Mouse (Mus musculus) WW6 (cell line): ENCODE results near the gene Lrrn4cl.
"Not testable (repeated sequence)": the region's sequence is repeated elsewhere in the genome, so short reads cannot be mapped to it uniquely, and the experiment has no call there.

Source experiments
- DNase-seq: peaks from one replicate; pipeline ENCODE4 v3.0.0-alpha.2; 2013; ENCODE audit warnings: low read depth, low spot score

Gene Lrrn4cl

DNA sequence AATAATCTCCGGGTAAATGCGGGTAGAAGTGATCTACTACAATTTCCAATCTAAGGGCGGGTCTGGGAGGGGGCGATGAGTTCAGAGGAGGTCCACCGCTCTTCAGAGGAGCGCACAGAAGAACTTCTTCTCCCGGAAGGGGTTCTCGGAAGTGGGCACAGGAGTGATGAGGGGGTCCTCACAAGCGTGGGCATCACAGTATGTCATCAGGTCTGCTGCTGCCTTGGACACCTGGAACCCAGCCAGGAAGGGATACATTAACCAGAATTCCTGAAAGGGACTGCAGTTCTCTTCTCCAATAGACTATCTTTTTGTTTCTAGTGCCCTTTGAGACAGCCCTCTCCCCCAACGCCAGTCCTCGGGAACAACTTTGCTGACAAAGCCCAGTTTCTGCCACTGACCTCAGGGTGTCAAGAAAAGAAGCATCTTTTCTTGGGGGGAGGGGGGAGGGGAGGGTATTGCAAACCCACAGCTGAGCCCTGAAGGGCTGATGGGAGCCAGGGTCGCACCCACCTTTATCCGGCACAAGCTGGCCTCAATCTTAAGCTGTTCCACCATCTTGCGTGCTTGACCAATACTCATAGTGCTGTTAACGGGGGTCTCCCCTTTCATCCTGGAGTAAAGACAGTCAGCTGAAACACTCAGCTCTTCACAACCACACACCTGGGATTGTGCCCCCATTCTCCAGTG lies 12.4 kb upstream of the Lrrn4cl start:
- no peak for DNase-seq

DNA sequence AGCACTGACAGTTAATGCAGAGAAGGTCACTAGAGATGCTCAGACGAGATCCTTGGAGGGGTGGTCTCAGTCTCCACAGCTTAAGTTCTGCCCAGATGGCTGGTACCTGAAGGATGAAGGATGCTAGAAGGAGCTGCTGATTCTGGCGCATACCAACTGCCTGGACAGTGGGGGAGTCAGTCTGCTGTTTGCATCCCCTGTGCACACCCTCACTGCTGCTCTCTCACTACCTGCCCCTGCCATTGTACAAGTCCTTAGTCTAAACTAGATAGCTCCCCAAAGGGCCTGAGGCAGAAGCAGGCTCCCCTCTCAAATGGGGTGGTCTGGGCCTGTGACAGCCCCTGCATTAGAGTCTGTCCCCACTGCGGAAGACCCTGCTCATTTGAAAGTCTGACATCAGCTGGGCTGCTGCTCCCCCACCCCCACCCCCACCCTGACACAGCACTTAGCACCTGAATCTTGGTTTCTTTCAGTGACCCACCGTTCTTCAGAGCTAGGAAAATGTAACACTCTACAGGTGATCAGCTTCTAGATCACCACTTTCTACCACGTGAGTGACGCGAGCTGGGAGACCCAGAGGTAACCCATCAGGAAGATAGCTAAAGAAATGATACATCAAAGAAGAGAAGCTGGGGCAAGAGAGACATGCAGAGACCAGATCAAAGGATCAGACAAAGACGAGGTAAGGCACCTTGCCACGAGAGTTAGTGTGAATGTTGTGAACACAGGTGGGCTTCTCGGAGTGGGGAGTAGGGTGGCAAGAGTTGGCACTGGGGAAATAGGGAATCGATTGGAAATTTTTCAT lies 11.3 kb upstream of the Lrrn4cl start, which contains the start of gene Gng3:
Gng3 (minus strand) TSS at position 92 of the 805 bp plus-strand sequence.
- DNase-seq = no peak

DNA sequence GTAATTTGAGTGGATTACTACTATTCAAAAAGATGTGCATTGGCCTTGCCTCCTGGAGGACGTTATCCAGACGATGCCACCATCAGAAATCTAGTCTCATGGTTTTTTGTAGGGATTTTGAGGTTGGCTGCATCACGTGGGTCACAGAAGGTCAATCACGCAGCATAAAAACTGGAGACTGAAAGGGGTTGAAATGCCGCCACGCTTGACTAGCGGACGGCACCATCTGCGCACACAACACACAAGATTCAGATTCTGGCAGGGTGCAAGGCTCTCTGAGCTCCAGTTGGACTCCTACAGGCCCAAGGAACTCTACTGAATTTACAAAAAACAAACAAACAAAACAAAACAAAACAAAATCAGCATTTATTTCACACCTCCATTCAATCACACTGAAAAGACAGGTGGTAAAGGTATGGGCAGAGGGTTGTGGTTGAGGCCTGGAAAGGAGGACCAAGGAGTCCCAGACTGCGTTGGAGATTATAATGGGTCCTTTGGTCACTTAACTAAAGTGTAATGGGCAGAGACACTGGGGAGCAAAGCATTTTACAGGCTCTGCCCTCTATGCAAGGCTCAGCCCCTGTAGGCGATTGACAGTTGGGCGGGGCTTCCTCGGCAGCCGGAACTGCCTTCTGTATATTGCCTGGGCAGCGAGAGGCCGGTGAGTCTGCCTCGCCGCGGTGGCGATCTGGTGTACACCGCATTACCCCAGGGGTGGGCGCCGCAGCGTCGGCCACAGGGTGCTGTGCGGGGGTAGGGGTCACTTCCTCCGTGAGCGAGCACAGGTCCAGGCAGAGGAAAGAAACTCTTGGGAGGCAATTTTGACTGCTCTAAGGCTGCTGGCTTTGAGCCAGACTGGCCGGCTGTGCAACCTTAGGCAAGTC lies 10.4 kb upstream of the Lrrn4cl start:
- no peak for DNase-seq

DNA sequence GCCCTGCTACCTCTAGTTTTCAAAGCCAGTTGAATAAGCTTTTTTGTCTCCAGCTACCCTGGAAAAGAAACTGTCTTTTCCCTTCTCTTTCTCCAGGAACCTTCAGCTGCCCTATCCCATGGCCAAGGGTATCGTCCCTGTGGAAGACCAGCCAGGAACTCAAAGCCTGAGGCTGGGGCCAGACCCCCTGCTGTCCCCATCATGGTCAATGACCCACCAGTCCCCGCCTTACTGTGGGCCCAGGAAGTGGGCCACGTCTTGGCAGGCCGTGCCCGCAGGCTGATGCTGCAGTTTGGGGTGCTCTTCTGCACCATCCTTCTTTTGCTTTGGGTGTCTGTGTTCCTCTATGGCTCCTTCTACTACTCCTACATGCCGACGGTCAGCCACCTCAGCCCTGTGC lies 9.6 kb upstream of the Lrrn4cl start:
- no peak for DNase-seq

DNA sequence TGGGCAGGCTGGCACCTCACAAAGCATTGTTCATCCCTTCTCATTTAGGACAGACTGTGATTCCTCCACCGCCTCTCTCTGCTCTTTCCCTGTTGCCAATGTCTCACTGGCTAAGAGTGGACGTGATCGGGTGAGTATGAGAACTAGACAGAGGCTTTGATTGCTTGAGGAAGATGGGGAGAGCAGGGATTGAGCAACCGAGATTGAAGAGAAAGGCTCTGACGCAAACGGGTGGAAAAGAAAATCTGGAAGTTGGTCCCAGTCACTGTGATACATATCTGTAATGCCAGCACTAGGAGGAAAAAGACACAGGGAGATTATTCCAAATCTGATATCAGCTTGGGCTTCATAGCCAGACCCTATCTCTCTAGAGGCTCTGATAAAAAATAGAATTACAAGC lies 7.6 kb upstream of the Lrrn4cl start:
- DNase-seq = no peak

DNA sequence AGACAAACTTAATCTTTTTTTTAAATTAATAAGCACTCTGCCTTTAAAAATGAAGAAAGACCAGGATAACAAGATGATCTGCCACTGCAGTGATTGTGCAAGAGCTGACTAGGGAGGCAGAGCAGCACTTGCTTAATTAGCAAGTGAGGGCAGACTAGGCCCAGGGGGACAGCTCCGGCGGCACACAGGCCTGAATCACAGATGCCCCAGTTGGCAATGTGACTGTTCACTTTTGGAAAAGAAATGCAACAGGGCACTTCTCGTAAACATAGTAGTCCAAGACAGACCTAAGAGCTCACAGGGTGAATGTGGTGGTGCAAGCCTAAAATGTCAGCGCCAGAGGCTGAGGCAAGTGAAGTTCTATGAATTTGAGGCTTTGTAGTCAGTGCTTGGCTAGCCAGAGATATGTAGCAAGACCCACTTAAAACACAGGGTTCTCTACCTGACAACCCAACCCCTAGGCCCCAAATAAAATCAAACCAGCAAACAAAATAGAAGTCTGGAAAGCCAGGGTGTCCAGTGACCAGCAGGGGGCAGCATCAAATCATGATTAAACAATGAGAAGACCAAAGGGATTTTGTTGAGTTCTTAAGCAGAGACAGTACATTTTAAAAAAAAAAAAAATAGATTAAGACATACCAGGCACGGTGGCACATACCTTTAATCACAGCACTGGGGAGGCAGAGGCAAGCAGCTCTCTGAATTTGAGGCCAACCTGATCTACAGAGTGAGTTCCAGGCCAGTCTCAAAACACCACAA lies 6.0 kb upstream of the Lrrn4cl start:
- no peak for DNase-seq

DNA sequence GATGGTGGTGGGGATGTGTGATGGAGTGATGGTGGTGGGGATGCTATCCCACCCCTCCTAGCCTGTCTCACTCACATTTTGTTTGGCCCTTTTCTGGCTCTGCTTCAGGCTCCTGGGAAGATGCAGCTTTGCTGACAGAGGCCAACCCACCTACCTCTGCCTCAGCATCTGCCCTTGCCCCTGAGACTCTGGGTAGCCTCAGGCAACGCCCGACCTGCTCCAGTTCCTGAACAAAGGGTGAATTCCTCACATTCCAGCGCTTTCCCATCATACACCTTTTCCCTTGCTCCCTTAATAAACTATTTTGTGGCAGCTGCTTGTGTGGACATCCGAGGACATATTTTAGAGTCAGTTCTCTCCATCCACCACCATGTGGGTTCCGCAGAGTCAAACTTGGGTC lies 2.2 kb upstream of the Lrrn4cl start:
- DNase-seq = no peak

DNA sequence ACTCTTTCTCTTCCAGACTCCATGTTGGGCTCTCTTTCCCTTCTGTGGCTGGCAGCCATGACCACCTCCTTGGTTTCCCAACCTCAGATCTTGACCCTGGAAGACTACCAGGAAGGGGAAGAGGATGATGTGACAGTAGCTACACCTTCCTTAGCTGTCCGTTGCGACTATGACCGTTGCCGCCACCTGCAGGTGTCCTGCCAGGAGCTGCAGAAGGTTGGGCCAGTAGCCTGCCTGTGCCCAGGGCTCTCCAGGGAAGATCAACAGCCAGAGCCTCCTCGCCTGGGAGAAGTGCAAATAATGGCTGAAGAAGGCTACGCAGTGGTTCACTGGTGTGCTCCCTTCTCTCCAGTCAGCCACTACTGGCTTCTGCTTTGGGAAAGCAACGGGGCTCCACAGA lies 1.1 kb downstream of the Lrrn4cl start:
- no peak for DNase-seq

DNA sequence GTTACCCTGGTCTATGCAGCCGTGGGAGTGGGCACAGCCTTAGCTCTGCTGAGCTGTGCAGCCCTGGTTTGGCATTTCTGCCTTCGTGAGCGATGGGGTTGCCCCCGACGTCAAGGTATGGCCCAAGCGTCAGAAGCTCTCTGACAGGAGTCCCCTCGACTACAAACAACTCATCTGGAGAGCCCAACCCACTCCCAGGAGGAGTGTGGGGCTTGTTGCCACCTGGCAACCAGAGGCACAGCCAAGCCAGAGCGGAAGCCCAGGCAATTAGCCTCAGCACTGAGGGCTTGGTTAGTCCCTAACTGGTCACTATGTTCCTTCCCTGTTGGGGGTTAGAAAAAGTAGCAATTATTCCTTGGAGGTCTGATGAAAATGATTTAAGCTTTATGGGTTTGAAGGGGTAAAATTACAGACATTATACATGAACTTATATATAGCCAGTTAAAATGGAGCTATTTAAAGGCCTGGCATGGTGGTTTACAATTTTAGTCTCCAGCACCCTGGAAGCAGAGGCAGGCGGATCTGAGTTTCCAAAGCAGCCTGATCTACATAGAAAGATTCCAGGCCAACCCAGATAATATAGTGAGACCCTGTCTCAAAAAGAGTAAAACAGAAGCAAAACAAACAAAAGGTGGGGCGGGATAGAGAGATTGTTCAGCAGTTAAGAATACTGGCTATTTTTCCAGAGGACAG lies 1.8 kb downstream of the Lrrn4cl start:
- no peak for DNase-seq

DNA sequence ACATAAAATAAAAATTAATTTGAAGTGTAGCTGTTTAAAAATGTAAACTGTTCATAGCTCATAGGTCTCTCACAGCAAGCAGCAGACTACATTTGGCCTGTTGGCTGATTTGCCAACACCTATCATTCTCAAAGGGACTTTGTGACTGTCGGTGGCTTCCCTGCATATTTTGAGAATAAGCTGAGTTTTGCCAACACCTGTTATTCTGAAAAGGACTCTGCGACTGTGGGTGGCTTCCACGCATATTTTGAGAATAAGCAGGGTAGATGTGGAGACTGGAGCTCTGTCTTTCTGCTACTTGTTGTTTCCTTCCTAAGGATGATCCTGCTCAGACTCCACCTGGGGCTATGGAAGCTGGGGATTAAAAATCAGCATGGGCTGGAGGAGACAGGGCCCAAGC lies 2.5 kb downstream of the Lrrn4cl start:
- DNase-seq = no peak

DNA sequence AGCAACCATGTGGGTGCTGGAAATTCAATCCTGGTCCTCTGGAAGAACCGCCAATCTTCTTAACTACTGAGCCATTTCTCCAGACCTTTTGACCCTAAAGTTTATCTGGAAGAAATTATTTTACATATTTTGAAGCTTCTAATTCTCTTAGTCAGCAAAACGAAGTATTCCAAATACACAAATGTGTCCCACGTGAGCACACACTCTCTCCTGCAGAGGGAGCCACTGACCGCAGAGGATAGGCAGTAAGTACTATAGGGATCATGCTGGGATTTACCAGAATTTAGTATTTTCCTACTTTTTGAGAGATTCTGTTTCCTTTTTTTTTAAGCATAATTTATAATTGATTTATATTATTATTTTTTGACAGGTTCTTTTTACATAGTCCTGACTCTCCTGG lies 7.1 kb downstream of the Lrrn4cl start:
- DNase-seq = no peak

DNA sequence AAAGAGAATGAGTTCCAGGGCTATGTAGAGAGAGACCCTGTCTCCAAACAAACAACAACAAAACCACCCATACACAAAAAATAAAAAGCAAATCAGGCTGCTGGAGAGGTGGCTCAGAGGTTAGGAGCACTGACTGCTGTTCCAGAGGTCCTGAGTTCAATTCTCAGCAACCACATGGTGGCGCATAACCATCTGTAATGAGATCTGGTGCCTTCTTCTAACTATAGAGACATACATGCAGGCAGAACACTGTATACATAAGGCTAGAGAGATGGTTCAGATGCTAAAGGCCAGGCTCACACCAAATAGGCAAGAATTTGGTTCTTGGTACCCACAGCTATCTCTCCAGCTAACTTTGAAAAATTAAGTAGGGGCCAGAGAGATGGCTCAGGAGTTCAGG lies 8.4 kb downstream of the Lrrn4cl start:
- no peak for DNase-seq

DNA sequence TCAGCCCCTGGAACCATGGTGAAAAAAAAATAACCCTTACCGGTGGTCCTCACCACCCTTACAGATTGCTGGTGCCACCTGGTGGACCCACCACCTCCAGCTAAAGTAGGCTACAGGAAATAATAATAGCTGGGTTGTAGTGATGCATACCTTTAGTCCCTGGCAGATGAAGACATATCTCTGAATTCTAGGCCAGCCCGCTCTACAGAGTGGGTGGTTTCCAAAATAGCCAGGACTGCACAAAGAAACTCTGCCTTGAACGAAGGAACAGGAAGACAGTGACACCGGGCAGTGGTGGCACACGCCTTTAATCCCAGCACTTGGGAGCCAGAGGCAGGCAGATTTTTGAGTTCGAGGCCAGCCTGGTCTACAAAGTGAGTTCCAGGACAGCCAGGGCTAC lies 13.7 kb downstream of the Lrrn4cl start:
- no peak for DNase-seq

DNA sequence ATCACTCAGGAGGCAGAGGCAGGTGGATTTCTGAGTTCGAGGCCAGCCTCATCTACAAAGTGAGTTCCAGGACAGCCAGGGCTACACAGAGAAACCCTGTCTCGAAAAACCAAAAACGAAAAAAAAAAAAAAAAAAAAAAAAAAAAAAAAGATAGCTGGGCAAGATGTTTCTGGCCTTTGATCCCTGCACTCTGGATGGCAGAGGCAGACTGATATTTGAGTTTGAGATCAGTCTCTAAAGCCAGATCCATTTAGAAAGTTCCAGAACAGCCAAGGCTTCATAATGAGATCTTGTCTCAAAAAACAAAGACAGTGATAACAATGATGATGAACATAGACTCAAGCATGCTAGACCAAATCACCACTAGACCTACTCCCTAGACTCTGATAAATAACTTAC lies 19.8 kb downstream of the Lrrn4cl start:
- not testable (repeated sequence) for DNase-seq

DNA sequence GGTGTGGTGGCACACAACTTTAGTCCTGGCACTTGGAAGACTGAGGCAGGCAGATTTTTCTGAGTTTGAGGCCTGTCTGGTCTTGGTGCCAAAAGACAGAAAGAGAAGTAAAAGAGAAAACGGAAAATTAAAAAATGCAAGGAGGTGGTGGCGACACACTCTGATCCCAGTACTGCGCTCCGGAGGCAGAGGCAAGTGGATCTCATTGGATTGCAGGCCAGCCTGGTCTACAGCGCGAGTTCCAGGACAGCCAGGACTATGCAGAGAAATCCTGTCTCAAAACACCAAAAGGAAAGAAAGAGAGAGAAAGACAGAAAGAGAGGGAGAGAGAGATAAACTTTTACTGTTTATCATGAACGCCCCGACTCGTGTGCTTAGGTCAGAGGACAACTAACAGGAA lies 20.3 kb downstream of the Lrrn4cl start:
- DNase-seq = no peak

DNA sequence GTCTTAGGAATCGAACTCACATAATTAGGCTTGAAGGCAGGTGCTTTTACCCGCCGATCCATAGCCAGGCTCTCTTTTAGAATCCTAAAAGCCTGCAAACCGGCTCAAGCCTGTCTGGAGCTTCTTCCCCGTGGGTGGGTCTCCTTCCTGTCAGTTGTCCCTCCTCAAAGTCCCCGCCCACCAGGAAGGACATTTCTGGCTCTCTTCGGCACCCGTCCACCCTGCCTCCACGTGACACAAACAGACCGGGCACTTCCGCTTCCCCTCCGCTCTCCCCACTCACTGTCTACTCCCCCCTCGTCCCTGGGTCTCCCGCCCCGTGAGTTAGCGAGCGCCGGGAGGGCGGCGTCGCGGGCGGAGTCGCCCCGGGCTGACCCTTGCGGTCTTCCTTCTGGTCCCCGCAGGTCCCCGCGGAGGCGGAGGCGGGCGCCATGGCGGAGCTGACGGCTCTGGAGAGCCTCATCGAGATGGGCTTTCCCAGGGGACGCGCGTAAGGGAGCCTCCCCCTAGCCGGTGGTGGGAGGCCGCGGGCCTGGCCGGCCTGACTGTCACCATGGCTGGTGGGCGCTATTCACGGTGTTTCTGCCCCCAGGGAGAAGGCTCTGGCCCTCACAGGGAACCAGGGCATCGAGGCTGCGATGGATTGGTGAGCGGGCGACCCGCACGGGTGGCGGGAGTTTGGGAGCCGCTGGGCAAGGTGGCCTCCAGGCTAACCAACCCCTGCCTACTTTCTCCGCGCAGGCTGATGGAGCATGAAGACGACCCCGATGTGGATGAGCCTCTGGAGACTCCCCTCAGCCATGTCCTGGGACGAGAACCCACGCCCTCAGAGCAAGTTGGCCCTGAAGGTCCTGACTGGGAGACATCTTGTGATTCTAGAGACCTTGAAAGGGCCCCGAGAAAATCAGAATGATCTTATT lies 21.0 kb downstream of the Lrrn4cl start, which contains the start of gene Ubxn1:
Ubxn1 (plus strand) TSS at position 230 of the 920 bp plus-strand sequence.
- DNase-seq = peak; percentile 92

DNA sequence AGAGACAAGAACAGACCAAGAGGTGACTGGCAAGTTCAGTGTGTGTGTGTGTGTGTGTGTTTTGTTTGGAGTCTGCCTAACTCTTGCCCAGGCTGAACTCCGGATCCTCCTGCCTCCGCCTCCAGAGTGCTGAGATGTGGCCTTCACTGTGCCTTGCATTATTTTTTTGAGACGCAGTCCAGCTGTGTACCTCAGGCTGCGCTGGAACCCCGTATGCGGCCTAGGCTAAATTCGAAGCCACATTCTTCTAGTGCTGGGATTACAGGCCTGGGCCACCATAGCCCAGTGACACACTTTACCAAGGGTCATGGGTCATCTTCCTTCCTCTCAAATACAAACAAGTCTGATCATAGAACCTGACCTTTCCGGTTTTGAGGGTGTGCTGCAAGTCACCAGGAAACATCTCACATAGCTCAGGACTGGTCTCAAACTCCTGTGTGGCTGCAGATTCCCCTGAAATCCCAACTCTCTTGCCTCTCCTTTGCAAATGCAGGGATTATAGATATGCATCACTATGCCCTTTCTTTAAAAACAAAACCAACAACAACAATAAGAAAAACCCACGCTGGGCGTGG lies 21.8 kb downstream of the Lrrn4cl start:
- no peak for DNase-seq

DNA sequence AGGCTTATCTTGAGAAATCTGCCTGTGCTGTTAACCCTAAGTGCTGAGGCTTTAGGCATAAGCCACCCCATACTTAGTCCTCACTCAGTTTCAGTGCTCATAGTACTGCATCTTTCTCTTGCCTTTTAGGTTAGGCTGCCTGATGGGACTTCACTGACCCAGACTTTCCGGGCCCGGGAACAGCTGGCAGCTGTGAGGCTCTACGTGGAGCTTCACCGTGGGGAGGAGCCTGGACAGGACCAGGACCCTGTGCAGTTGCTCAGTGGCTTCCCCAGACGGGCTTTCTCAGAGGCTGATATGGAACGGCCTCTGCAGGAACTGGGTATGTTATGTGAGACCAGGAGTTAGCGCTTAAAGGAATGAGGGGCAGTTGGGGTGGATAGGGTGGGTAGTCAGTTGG lies 24.5 kb downstream of the Lrrn4cl start:
- no peak for DNase-seq

DNA sequence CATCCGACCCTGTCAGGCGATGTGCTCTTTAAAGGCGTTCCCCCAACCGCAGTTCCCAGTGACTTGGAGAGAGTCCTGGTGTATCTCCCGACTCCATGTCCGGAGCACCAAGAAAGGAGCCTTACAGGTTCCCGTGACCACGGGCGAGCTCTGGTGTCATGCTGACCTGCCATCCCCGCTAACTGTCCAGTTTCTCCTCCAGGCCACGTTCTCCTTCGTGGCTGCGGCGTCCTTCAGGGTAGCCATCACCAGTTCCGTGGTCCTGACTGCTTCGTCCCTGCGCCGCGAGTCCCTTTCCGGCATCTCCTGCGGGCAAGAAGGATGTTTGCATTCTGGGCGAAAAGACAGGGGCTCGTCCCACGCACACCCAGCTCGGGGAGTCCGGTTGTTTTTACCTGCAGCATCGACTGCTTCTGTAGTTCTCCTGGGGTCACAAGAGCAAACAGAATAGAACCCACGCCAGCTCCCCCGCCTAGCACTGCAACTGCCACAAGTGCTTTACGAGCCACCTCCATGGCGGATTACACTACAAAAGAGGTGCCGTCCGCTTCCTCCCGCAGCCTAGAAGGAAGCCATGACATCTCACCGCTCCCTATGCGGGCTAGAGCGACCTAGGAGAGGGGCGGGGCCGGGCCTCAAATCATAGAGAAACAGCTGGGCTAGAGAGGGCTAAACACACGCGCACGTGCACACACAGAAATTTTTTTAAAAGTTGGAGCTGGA lies 29.9 kb downstream of the Lrrn4cl start, which contains the start of gene Uqcc3:
Uqcc3 (minus strand) TSS at position 613 of the 723 bp plus-strand sequence.
- DNase-seq = no peak
